Mouse (Mus musculus): ENCODE measurements around the gene Otulin. TPM values are rescaled to one million over a fixed set of nuclear protein-coding genes. Genes with fewer than 3 reads are reported as not detected.
A peak's percentile ranks its signal among the peaks of the same experiment; 100 is the strongest.

Gene Otulin
- polyA plus RNA-seq, 1 experiment: 16.4 TPM

DNA sequence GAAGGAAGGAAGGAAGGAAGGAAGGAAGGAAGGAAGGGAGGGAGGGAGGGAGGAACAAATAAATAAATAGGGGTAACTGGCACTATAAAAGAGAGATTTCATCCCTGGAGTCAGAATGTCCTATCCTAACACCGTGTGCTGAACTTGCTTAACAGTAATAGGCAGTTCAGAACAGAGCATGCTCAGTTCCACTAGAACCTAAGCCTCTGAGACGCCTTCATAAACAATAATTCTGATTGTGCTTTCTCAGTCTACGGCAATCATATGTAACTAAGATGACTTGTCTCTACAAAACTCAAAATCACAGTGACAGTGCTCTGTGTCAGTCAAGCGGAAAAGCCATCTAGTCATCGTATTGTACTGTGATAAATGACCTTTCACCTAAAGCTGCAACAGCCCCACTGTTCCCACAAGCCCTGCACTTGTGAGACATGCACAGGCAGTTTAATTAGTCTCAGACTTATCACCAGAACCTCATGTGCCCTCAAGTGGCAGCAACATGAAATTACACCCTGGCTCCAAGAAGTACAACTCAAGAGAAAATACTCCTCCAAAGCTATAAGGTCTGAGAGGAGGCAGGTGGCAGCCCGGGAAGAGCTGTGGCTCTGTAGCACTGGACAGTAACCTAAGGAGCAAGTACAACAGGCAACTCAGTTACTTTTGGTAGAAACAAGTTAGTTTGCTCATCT, 17.8 kb downstream of the Otulin start:
- Histone ChIP-seq H3K27ac (replicated peaks; ENCODE audit: low read depth, low read length) (no peak overlapping the region), H3K4me1 (ENCODE audit: control insufficient read depth, insufficient read depth, insufficient read length, low read length) (no peaks in the 10 kb centered on the region), H3K4me3 (ENCODE audit: insufficient read depth, low read depth, low read length) (no peak overlapping the region)

DNA sequence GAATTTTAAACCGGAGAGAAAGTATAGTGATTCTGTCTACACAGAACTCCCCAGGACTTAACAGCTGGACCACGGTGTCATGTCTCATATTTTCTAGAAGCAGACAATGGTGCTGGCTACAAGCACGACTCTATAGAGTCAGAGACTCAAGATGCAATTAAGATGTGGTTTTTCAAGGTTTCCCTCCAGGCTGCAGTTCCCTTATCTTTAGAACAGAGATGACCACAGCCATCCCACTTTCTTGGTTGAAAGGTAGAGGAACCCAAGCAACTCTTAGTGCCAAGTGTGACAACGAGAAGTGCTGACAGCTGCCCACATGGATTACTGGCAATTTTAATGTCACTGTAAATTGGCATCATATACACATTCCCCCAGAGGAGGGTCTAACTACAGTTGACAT, 20.9 kb downstream of the Otulin start:
- no peak overlapping the region for H3K4me3 ChIP-seq (ENCODE audit: insufficient read depth, low read depth, low read length)
- H3K4me1 ChIP-seq (ENCODE audit: control insufficient read depth, insufficient read depth, insufficient read length, low read length): no peaks in the 10 kb centered on the region
- no peak overlapping the region for H3K27ac ChIP-seq (replicated peaks; ENCODE audit: low read depth, low read length)

DNA sequence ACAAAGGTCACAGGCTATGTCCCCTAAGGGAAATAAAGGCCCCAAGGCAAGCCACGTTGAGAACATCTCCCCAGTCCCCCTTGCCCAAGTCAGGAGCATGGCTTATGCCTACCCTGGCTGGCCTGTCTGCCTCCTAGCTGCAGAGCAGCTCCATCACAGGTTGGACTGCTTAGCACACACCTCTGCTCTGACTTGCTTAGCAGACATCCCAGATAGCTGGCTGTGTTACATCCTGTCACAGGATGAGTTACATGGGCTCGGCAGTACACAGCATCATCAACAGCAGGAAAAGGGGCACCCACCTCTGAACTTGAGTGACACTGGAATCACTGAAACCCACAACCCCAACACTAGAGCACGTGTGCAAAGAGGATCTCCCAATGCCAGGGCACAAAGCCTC, 25.2 kb downstream of the Otulin start:
- H3K4me1 ChIP-seq (ENCODE audit: control insufficient read depth, insufficient read depth, insufficient read length, low read length): no peaks in the 10 kb centered on the region
- H3K27ac ChIP-seq (replicated peaks; ENCODE audit: low read depth, low read length): no peak overlapping the region

DNA sequence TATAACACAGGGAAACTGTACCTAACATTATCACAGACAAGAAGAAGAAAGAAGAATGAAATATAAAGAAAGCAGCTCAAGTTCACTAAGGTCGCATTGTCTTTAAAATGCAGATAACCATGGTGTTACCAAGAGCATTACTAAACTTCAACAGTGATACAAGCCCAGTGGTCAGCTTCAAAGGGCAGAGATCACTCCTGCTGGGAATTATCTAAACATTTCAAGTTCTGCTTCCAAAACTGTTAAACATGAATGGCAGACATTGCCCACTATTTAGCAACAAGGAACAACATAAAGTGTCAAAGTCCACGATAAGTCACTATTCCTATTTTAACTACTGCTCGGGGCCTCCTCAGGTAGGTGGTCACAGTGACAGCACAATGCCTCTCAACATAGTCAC, 25.9 kb downstream of the Otulin start:
- Histone ChIP-seq H3K4me3 (ENCODE audit: insufficient read depth, low read depth, low read length) (no peak overlapping the region), H3K4me1 (ENCODE audit: control insufficient read depth, insufficient read depth, insufficient read length, low read length) (no peaks in the 10 kb centered on the region), H3K27ac (replicated peaks; ENCODE audit: low read depth, low read length) (no peak overlapping the region)

More for the DNA sequence above, 25.2 kb downstream of the Otulin start:
- H3K4me3 ChIP-seq (ENCODE audit: insufficient read depth, low read depth, low read length): no peak overlapping the region

GRCm38 (mm10) chr15:27600524-27600923, 30.0 kb downstream of the Otulin start:
- no peaks in the 10 kb centered on the region; the same call in 1 of the 2 replicates for H3K4me1 ChIP-seq (ENCODE audit: control insufficient read depth, insufficient read depth, insufficient read length, low read length)
- no peak overlapping the region; the same call in 1 of the 2 replicates for H3K27ac ChIP-seq (replicated peaks; ENCODE audit: low read depth, low read length)

GRCm38 (mm10) chr15:27598786-27599385, 31.6 kb downstream of the Otulin start:
- H3K4me3 ChIP-seq (ENCODE audit: insufficient read depth, low read depth, low read length): no peak overlapping the region
- no peak overlapping the region for H3K27ac ChIP-seq (replicated peaks; ENCODE audit: low read depth, low read length)
- H3K4me1 ChIP-seq (ENCODE audit: control insufficient read depth, insufficient read depth, insufficient read length, low read length): no peaks in the 10 kb centered on the region; the same call in 1 of the 2 replicates

More at GRCm38 (mm10) chr15:27600524-27600923, 30.0 kb downstream of the Otulin start:
- no peak overlapping the region for H3K4me3 ChIP-seq (ENCODE audit: insufficient read depth, low read depth, low read length)

DNA sequence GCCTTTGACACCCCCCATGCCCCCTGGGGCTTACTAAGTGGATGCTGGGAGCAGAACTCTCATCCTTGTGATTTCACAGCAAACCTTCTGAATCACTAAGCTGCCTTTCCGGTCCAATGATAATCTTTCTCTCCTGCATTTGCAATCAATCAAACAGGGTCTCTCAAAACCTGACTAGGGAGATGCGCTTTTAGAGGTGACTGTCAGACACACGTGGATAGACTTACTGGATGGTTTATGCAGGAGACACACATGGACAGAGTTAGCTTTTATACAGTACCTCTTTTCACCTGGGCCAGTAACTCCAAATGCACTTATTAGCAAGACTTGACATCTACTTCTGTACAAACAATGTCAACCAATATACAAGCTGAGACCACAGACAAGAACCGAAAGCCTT, 33.0 kb downstream of the Otulin start:
- Histone ChIP-seq H3K27ac (replicated peaks; ENCODE audit: low read depth, low read length) (0 out of 2 replicates have a peak overlapping the region, but pooled peaks have one; percentile 27), H3K4me3 (ENCODE audit: insufficient read depth, low read depth, low read length) (no peak overlapping the region), H3K4me1 (ENCODE audit: control insufficient read depth, insufficient read depth, insufficient read length, low read length) (no peaks in the 10 kb centered on the region; the same call in 1 of the 2 replicates)

DNA sequence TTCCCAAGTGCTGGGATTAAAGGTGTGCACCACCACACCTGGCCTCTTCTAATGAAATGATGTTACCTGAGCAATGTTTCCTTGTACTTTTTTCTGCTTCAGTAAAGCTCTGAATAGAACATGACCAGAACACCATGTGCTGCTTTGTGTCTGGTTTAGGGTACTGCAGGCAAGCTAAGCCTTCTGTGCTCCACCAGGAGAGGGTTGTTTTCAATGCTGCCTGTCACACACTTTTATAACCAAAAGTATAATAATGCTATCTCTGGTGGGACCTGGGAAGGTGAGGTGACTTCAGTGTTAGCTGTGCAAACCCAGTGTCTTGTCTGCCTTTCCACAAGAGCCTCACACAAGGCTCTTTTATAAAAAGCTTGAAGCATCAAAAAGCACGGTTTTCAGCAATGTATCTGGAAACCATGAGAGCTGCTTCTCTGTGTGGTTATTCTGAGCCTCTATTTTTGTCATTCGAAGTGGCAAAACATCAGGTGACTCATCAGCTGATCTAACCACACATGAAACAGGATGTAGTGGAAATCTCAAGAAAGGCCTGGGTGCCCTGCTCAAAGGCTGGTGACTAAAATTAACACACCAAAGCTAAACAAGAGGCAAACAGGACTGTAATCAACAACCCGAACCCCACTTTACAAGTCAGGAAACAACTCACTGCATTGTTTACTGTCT, 33.9 kb downstream of the Otulin start:
- Histone ChIP-seq H3K27ac (replicated peaks; ENCODE audit: low read depth, low read length) (peak overlapping the region; percentile 54), H3K4me3 (ENCODE audit: insufficient read depth, low read depth, low read length) (no peak overlapping the region), H3K4me1 (ENCODE audit: control insufficient read depth, insufficient read depth, insufficient read length, low read length) (no peaks in the 10 kb centered on the region; the same call in 1 of the 2 replicates)

DNA sequence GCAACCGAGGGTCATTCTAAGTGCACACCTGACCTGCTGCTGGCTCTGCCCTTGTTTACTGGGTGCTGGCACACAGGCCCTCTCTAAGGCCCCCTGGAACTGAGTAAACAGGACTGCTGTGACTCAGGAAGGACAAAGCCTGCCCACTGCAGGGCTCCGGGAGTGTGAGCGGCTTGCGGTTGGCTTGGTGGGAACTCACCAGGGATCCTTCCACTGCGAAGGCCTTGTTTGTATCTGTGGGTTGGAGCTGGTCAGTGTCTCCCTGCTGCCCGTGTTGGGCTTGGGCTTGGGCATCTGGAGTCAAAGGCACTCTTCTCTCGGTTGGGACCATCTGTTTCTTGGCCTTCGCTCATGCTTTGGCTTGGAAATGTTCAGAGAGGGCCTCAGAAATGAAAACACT, 34.9 kb downstream of the Otulin start:
- H3K4me1 ChIP-seq (ENCODE audit: control insufficient read depth, insufficient read depth, insufficient read length, low read length): no peaks in the 10 kb centered on the region; the same call in 1 of the 2 replicates
- no peak overlapping the region for H3K4me3 ChIP-seq (ENCODE audit: insufficient read depth, low read depth, low read length)
- peak overlapping the region; percentile 30; the same call in 1 of the 2 replicates for H3K27ac ChIP-seq (replicated peaks; ENCODE audit: low read depth, low read length)

DNA sequence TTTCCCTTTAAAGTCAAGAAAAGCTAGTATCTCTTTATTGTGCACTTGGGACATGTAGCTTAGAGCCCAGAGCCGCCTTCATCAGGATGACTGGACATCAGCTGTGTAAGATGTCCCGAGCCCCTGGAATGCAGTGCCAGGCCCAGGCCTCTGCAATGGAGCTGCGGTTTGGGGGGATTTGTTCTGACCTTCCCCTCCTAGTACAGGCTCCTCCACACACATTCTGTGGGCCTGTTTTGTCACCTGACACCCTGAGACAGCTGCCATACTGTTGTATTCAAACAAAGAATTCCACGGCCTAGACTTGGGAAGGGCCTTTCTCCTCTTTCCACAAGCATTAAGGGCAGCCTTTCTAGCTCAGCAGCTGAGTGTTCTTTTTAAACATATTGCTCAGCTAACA, 35.5 kb downstream of the Otulin start:
- Histone ChIP-seq H3K27ac (replicated peaks; ENCODE audit: low read depth, low read length) (0 out of 2 replicates have a peak overlapping the region, but pooled peaks have one; percentile 8), H3K4me1 (ENCODE audit: control insufficient read depth, insufficient read depth, insufficient read length, low read length) (no peaks in the 10 kb centered on the region; the same call in 1 of the 2 replicates), H3K4me3 (ENCODE audit: insufficient read depth, low read depth, low read length) (no peak overlapping the region)

DNA sequence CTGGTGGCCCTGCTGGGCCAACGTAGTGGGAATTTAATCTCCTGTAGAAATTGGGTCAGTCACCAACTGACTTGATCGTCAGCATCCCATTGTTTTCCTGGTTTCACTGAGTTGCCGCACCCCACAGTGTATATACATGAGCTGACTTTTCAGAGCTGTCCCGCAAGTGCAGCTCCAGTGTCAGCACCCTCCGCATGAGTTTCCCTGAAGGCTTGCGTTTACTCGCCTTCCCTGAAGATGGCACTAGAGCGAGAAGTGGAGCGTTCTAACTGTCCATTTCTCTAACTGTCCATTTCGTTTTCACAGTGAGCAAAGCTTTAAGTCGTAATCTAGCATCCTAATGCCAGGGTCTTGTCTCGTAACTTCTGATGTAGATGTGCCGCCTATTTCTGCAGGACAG, 36.8 kb downstream of the Otulin start:
- Histone ChIP-seq H3K4me3 (ENCODE audit: insufficient read depth, low read depth, low read length) (no peak overlapping the region), H3K4me1 (ENCODE audit: control insufficient read depth, insufficient read depth, insufficient read length, low read length) (no peaks in the 10 kb centered on the region; the same call in 1 of the 2 replicates), H3K27ac (replicated peaks; ENCODE audit: low read depth, low read length) (no peak overlapping the region)

DNA sequence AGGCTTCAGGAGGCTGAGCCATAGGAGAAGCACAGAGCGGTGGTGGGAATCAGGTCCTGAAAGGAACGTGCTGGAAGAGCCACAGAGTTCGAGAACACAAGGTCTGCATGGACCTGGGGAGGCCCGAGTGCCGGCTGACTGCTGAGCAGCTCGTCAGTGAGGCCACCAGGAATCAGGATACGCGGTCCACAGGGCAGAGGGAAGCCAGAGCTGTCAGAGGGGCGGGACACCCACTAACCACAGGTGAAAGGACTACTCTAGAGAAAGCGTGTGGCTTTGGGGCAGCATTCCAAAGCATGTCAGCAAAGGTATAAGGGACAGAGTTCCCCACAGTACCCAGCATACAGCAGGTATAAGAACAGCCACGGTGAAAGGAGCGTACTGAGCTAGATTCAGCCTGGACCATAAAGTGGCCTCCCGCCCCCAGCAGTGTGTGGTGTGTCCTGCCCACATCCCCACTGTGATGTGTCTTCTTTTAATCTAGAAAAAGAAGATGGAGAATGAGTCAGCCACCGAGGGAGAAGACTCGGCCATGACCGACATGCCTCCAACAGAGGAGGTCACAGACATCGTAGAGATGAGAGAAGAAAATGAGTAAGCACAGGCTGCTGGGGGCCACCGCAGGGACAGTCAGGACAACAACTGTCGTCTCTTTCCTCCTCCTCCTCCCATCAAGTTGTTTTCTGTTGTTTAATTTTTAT, 37.7 kb downstream of the Otulin start:
- H3K4me1 ChIP-seq (ENCODE audit: control insufficient read depth, insufficient read depth, insufficient read length, low read length): no peaks in the 10 kb centered on the region; the same call in 1 of the 2 replicates
- no peak overlapping the region for H3K4me3 ChIP-seq (ENCODE audit: insufficient read depth, low read depth, low read length)

GRCm38 (mm10) chr15:27590812-27591211, 39.7 kb downstream of the Otulin start:
- no peaks in the 10 kb centered on the region for H3K4me1 ChIP-seq (ENCODE audit: control insufficient read depth, insufficient read depth, insufficient read length, low read length)
- H3K4me3 ChIP-seq (ENCODE audit: insufficient read depth, low read depth, low read length): no peak overlapping the region
- no peak overlapping the region for H3K27ac ChIP-seq (replicated peaks; ENCODE audit: low read depth, low read length)

More for the DNA sequence above, 37.7 kb downstream of the Otulin start:
- H3K27ac ChIP-seq (replicated peaks; ENCODE audit: low read depth, low read length): no peak overlapping the region

- H3K27ac ChIP-seq (replicated peaks; ENCODE audit: low read depth, low read length): no peak overlapping the region
- no peak overlapping the region for H3K4me3 ChIP-seq (ENCODE audit: insufficient read depth, low read depth, low read length)
- H3K4me1 ChIP-seq (ENCODE audit: control insufficient read depth, insufficient read depth, insufficient read length, low read length): no peaks in the 10 kb centered on the region
Measured at GRCm38 (mm10) chr15:27588087-27588826, 42.2 kb downstream of the Otulin start.

All from brown adipose tissue, adult 24 weeks (tissue).